Mouse (Mus musculus) cerebellum, adult 2 months (tissue): ENCODE measurements around the gene Usp49. TPM values are rescaled to one million over a fixed set of nuclear protein-coding genes. Genes with fewer than 3 reads are reported as not detected.

ENCODE experiments used
- DNase-seq, 2 experiments: peaks; one replicate each; pipeline ENCODE4 v3.0.0; 2021
- H3K27ac ChIP-seq: fragments of 200-500 bp; 2 replicates; pipeline ENCODE4 v1.5.1; 2012; ENCODE audit warnings: low read length, control low read depth, inconsistent platforms; ENCODE audit not compliant: insufficient read depth
- H3K27me3 ChIP-seq: fragments of 200-500 bp; 2 replicates; pipeline ENCODE4 v1.6.1; 2012; ENCODE audit warnings: inconsistent platforms, mild to moderate bottlenecking, low read length, moderate library complexity; ENCODE audit not compliant: control insufficient read depth, insufficient read depth
- H3K4me1 ChIP-seq: fragments of 200-500 bp; 2 replicates; pipeline ENCODE4 v1.6.1; 2011; ENCODE audit warnings: low read length; ENCODE audit not compliant: control insufficient read depth, insufficient read depth
- H3K4me3 ChIP-seq: fragments of 200-500 bp; replicated peaks from 2 replicates; pipeline ENCODE3; 2011; ENCODE audit warnings: mild to moderate bottlenecking, low read depth, low read length, control low read depth; ENCODE audit not compliant: insufficient read depth
- CTCF ChIP-seq: fragments of 200-500 bp; IDR thresholded peaks from 2 replicates; pipeline ENCODE4 v1.5.1; 2011; ENCODE audit warnings: low read depth, mild to moderate bottlenecking, control low read depth, low read length, moderate library complexity, borderline replicate concordance; ENCODE audit not compliant: insufficient read depth
- POLR2A ChIP-seq: fragments of 200-500 bp; IDR thresholded peaks from 2 replicates; pipeline ENCODE4 v1.6.1; 2011; ENCODE audit warnings: low read length, control low read depth, borderline replicate concordance; ENCODE audit not compliant: insufficient read depth
- WGBS: fragments of 180-500 bp; shearing (Covaris S2); methylation state at CpG from one replicate; pipeline ENCODE4 v1.1.7; 2018; 5-methylcytosine and 5-hydroxymethylcytosine counted together
- polyA plus RNA-seq: library from polyadenylated mRNA; depleted of rRNA; stranded (reverse); fragments of >200 nt; gene quantifications from 2 replicates; pipeline ENCODE4 v1.2.3, GENCODE M21; 2012; rRNA removed

The Usp49 gene
- polyA plus RNA-seq, 1 experiment = 11.2 TPM

DNA sequence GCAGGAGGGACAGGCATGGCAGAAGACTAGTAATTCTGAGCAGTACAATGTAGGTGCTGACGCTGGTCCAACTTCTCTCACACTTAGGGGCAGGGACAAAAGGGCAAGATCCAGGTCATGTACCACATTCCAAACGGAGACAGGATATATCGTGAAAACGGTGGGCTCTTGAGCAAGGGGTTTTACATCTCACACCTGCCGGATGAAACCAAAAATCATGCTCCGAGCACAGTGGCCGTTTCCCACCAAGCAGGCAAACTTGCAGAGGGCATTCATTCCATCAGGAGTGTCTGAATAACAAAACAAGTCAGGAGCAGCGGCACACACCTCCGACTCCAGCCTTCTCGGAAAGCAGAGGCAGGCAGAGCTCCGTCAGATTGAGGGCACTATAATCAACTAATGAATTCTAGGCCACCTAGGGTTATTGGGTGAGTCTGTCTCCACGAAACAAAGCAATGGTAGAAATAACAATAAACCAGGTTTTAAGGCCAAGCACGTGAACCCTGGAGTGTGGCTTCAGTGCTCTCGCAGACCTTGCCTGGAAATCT, 105.1 kb downstream of the Usp49 start:
- Histone ChIP-seq H3K27ac (no peak overlapping the region), H3K4me1 (peaks cover 12% of the 10 kb centered on the region), H3K27me3 (no peaks in the 10 kb centered on the region), H3K4me3 (no peak overlapping the region)
- no peak for TF ChIP-seq POLR2A
- TF ChIP-seq CTCF = no peak
- WGBS = 81% methylated on average over 14 of the region's 14 CpGs
- DNase-seq = no peak

Other genes with a start within 250 kb of the Usp49 start
- gene Guca1b, start 245.3 kb upstream of the Usp49 start, polyA plus RNA-seq = 1.9 and 2.0 TPM in 2 replicates
- gene Guca1a, start 230.1 kb upstream of the Usp49 start, polyA plus RNA-seq = 0.21 and 0.25 TPM in 2 replicates
- gene AI661453, start 194.1 kb upstream of the Usp49 start, polyA plus RNA-seq = 0.11 and 0.13 TPM in 2 replicates
- 0.19 and 0.25 TPM in 2 replicates for gene 1700001C19Rik, start 193.3 kb upstream of the Usp49 start, polyA plus RNA-seq
- gene Taf8, start 128.4 kb upstream of the Usp49 start, polyA plus RNA-seq = 30.7 and 32.0 TPM in 2 replicates
- 50.5 and 57.3 TPM in 2 replicates for gene Ccnd3, start 125.6 kb upstream of the Usp49 start, polyA plus RNA-seq
- gene Bysl, start 19.2 kb upstream of the Usp49 start, polyA plus RNA-seq = 13.6 and 14.9 TPM in 2 replicates
- gene Med20, start 19.1 kb upstream of the Usp49 start, polyA plus RNA-seq = 43.7 and 47.1 TPM in 2 replicates
- 1.7 and 2.1 TPM in 2 replicates for gene Gm20517, start 19.1 kb upstream of the Usp49 start, polyA plus RNA-seq
- gene Tomm6, start 57.7 kb downstream of the Usp49 start, polyA plus RNA-seq = 148 and 167 TPM in 2 replicates
- gene Frs3, start 58.3 kb downstream of the Usp49 start, polyA plus RNA-seq = 46.5 and 51.3 TPM in 2 replicates
- gene Gm21981, start 63.8 kb downstream of the Usp49 start, polyA plus RNA-seq = 6.6 and 7.0 TPM in 2 replicates
- 1.5 and 2.4 TPM in 2 replicates for gene Prickle4, start 64.0 kb downstream of the Usp49 start, polyA plus RNA-seq
- gene Pgc, start 96.2 kb downstream of the Usp49 start, polyA plus RNA-seq = 0.13 and 0.31 TPM in 2 replicates
- gene Tfeb, start 106.3 kb downstream of the Usp49 start, polyA plus RNA-seq = 26.4 and 27.5 TPM in 2 replicates
- 24.1 and 32.5 TPM in 2 replicates for gene Mdfi, start 204.0 kb downstream of the Usp49 start, polyA plus RNA-seq